Mouse (Mus musculus) liver, embryonic 11.5 days (tissue): ENCODE measurements around the gene Akap13. TPM values are rescaled to one million over a fixed set of nuclear protein-coding genes. Genes with fewer than 3 reads are reported as not detected.

Experiments
- ATAC-seq: fragments of 200-750 bp; cut with Nextera tagmentation; replicated peaks from 2 replicates; pipeline ENCODE4 v1.8.0; 2017; ENCODE audit warnings: moderate number of reproducible peaks, mild to moderate bottlenecking, moderate TSS enrichment, moderate library complexity; ENCODE audit not compliant: low FRiP score
- DNase-seq: peaks from one replicate; pipeline ENCODE4 v3.0.0-alpha.2; 2017; ENCODE audit warnings: low spot score
- H3K27ac ChIP-seq: fragments of 300-500 bp; sonication (generic); 2 replicates; pipeline ENCODE4 v1.5.1; 2014; ENCODE audit warnings: mild to moderate bottlenecking, low read depth, low read length, control low read depth
- H3K27me3 ChIP-seq: fragments of 300-500 bp; sonication (generic); replicated peaks from 2 replicates; pipeline ENCODE4 v1.6.1; 2014; ENCODE audit warnings: low read length, mixed read lengths; ENCODE audit not compliant: control insufficient read depth, insufficient read depth
- H3K36me3 ChIP-seq: fragments of 300-500 bp; sonication (generic); 2 replicates; pipeline ENCODE4 v1.6.1; 2014; ENCODE audit warnings: mild to moderate bottlenecking, low read length, moderate library complexity, mixed read lengths; ENCODE audit not compliant: control insufficient read depth, insufficient read depth
- H3K4me1 ChIP-seq: fragments of 300-500 bp; sonication (generic); replicated peaks from 2 replicates; pipeline ENCODE4 v1.6.1; 2014; ENCODE audit warnings: low read length, mixed read lengths; ENCODE audit not compliant: control insufficient read depth, insufficient read depth
- H3K4me2 ChIP-seq: fragments of 300-500 bp; sonication (generic); 2 replicates; pipeline ENCODE4 v1.6.1; 2014; ENCODE audit warnings: mild to moderate bottlenecking, control low read depth, moderate library complexity
- H3K4me3 ChIP-seq: fragments of 300-500 bp; sonication (generic); 2 replicates; pipeline ENCODE4 v1.5.1; 2014; ENCODE audit warnings: low read depth, low read length, control low read depth
- H3K9ac ChIP-seq: fragments of 300-500 bp; sonication (generic); 2 replicates; pipeline ENCODE4 v1.6.1; 2014; ENCODE audit warnings: low read depth, low read length, control low read depth
- H3K9me3 ChIP-seq: fragments of 300-500 bp; sonication (generic); 2 replicates; pipeline ENCODE4 v1.6.1; 2016; ENCODE audit warnings: low read length, inconsistent platforms, mixed read lengths; ENCODE audit not compliant: control insufficient read depth
- WGBS: fragments of 180-500 bp; shearing (Covaris S2); extraction: QIAGEN DNeasy Blood & Tissue Kit; methylation state at CpG from one replicate; pipeline ENCODE4 v1.1.7; 2014; 5-methylcytosine and 5-hydroxymethylcytosine counted together
- polyA plus RNA-seq: library from polyadenylated mRNA; unstranded; fragments of >200 nt; fragmentation: Nextera tagmentation; extraction: Ambion mirVana; gene quantifications from 2 replicates; pipeline ENCODE4 v1.2.1, GENCODE M21; 2014

Gene Akap13
- polyA plus RNA-seq, 1 experiment from 2014 or later = 30.7 TPM

DNA sequence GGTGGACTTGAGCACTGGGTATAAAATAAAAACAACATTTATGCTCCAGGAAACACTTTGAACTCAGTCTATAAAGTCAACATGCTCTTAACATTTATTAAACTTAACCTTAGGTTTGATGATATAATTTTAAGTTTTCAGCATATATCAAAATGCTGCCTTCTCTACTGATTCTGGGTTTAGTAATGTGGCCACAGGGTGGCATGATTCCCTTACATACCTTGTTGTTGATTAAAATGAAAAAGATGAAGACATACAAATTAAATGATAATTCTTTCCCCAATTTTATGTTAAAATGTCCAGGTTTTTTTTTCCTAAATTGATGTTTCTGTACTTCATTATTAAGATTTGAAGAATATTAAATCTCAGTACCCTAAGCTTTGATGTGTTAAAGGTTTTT lies 113.5 kb downstream of the Akap13 start:
- DNase-seq (no peak), ATAC-seq (no peak)
- Histone ChIP-seq H3K9ac (no peak overlapping the region), H3K36me3 (no peaks in the 10 kb centered on the region), H3K27ac (no peak overlapping the region), H3K9me3 (no peaks in the 10 kb centered on the region), H3K4me3 (no peak overlapping the region), H3K27me3 (no peaks in the 10 kb centered on the region), H3K4me2 (no peak overlapping the region), H3K4me1 (peaks cover 23% of the 10 kb centered on the region)

DNA sequence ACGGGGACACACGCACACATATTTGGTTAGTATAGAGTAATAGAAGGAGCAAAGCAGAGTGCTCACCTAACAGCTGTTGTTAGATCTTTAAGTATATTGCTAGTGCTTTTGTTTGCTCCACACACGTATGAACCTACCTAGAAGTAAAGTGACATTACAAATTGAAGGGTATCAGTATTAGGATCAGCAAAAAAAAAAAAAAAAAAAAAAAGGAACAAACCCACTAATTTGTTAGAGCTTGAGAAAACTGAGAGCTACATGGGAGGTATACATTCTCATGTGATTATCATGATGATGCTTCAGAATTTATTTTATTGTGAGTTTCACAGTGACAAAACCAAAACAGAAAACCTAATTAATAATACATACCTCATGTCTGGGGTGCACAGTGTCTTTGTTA lies 114.9 kb downstream of the Akap13 start:
- H3K4me2 ChIP-seq = no peak overlapping the region
- no peaks in the 10 kb centered on the region for H3K9me3 ChIP-seq
- H3K27me3 ChIP-seq = no peaks in the 10 kb centered on the region
- H3K4me1 ChIP-seq = peaks cover 27% of the 10 kb centered on the region
- DNase-seq = no peak
- no peak for ATAC-seq
- no peak overlapping the region for H3K27ac ChIP-seq
- no peak overlapping the region for H3K9ac ChIP-seq
- no peak overlapping the region for H3K4me3 ChIP-seq
- H3K36me3 ChIP-seq = no peaks in the 10 kb centered on the region
- 80% methylated on average over 3 of the region's 3 CpGs for WGBS

DNA sequence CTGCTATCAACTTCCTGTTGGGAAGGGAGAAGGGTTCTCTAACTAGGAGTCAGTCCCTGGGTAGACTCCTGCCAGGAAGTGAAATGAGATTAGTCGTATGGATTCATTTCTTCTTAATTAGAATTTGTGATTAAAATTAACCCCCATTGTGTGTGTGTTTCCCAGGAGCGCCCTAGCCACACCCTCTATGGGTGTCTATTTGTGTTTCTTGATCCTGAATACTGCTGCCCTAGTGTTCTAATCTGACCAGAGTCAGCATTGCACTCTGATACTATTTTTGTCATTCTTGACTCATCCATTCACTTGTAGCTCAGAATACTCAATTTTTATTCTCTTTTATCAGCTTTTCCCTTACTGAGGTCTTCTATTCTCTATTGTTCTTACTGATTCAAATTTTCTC lies 115.7 kb downstream of the Akap13 start:
- Histone ChIP-seq H3K27ac (no peak overlapping the region), H3K9ac (no peak overlapping the region), H3K36me3 (no peaks in the 10 kb centered on the region), H3K9me3 (no peaks in the 10 kb centered on the region), H3K4me1 (peaks cover 36% of the 10 kb centered on the region), H3K4me3 (no peak overlapping the region), H3K27me3 (no peaks in the 10 kb centered on the region), H3K4me2 (no peak overlapping the region)
- ATAC-seq (no peak), DNase-seq (no peak)
- WGBS = 49% methylated on average over 2 of the region's 2 CpGs

DNA sequence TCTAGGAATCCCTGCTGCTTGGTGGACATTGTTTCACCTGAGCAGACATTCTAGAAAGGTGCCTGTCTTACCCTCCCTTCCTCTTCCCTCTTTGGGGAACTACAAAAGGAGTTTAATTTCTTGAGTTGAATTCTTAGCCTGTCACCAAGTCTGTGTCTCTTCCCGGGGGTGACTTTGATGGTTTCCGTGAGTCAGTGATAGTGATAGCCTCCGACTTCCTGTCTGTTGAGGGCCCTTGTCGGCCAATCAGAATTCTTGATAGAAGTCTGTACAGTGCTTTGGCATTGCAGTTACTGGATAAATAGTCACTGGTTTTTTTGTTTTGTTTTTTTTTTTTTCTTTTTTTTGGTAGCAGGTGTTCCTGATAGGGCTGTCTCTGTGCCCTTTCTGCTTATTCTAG lies 116.8 kb downstream of the Akap13 start:
- no peaks in the 10 kb centered on the region for H3K27me3 ChIP-seq
- H3K4me1 ChIP-seq = peaks cover 36% of the 10 kb centered on the region
- ATAC-seq (no peak; the same call in 1 of the 2 replicates), DNase-seq (no peak)
- no peak overlapping the region for H3K9ac ChIP-seq
- H3K36me3 ChIP-seq = no peaks in the 10 kb centered on the region
- no peak overlapping the region for H3K4me3 ChIP-seq
- H3K9me3 ChIP-seq = no peaks in the 10 kb centered on the region
- no peak overlapping the region for H3K27ac ChIP-seq
- 47% methylated on average over 4 of the region's 4 CpGs for WGBS
- H3K4me2 ChIP-seq = peak overlapping the region; percentile 43

DNA sequence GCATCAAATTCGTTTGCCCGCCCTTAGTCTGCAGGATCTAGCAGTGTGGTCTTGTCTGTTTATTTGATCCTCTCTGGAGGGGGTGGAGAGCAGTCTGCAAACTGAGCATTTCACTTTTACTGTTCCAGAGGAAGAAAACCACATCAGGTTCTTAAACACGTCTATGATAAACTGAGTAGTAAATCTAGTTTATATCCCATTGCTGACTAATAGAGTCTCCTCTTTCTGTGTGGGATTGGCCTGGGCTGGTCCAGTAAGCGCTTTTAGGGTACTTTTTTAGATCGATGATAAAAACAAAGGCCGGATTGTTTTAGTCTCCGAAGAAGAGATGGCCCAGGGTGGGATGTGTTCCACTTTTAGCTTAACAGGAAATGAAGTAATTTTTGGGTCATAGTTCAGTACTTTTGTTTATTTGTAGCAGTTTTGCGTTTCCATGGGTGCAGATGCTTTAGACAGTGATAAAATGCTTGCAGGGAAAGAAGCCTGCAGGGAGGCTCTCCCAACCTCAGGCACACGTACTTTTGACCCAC lies 119.9 kb downstream of the Akap13 start:
- 25% methylated on average over 9 of the region's 9 CpGs for WGBS
- H3K4me2 ChIP-seq = no peak overlapping the region
- H3K27ac ChIP-seq = no peak overlapping the region
- H3K9ac ChIP-seq = no peak overlapping the region
- no peaks in the 10 kb centered on the region for H3K9me3 ChIP-seq
- H3K27me3 ChIP-seq = no peaks in the 10 kb centered on the region
- DNase-seq (no peak), ATAC-seq (no peak; the same call in 1 of the 2 replicates)
- no peak overlapping the region for H3K4me3 ChIP-seq
- H3K36me3 ChIP-seq = no peaks in the 10 kb centered on the region
- peaks cover 36% of the 10 kb centered on the region for H3K4me1 ChIP-seq

DNA sequence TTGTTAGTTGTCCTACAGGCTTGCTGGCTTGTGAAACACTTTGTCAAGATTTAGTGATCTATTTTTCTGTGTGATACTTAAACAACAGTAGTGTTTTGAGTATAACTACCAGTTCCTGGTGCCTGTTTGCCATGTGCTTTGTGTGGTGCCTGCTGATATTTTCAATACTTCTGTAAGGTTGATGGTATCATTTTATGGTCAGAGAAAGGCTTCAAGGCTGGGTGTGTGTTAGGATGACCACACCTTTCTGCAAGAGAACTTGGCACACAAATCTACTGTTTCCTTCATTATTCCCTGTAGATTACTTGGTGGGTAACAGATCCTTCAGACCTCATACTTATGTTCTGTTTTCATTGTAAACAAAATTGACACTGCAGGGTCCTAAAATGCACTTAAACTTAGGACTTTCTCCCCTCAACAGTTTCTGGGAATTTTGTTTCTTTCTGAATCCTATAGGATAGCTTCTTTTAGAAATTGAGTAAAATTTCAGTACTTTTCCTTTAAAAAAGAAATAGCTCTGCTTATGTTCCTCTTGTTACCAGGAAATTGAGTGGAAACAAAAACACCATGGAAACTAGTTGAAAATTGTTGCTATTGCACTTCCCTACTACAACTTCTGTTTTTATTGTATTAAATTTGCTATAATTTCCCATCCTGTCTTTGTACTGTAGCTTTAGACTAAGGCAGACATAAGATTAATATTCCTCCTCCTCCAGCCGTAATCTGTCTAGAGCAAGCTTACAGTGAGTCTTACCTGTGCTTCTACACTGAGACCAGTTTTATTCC lies 120.7 kb downstream of the Akap13 start:
- DNase-seq (no peak), ATAC-seq (no peak)
- no peaks in the 10 kb centered on the region for H3K27me3 ChIP-seq
- peaks cover 31% of the 10 kb centered on the region for H3K4me1 ChIP-seq
- H3K36me3 ChIP-seq = no peaks in the 10 kb centered on the region; the same call in 1 of the 2 replicates
- 73% methylated on average over 1 of the region's 1 CpGs for WGBS
- no peak overlapping the region for H3K4me2 ChIP-seq
- H3K9me3 ChIP-seq = no peaks in the 10 kb centered on the region
- no peak overlapping the region for H3K27ac ChIP-seq
- no peak overlapping the region for H3K4me3 ChIP-seq
- H3K9ac ChIP-seq = no peak overlapping the region

DNA sequence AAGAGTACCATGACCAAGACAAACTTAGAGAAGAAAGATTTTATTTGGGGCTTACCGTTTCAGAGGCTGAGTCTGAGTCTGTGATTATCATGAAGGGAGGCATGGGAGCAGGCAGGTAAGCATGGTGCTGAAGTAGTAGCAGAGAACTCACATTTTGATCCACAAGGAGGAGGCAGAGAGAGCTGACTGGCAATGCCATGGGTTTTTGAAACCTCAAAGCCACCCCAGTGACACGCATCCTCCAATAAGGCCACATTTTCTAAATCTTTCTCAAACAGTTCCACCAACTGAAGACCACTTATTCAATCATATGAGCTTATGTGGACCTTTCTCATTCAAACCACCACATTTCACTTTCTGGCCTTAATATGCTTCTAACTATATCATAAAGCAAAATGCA lies 121.5 kb downstream of the Akap13 start:
- no peaks in the 10 kb centered on the region for H3K27me3 ChIP-seq
- no peaks in the 10 kb centered on the region for H3K9me3 ChIP-seq
- no peak overlapping the region for H3K4me3 ChIP-seq
- H3K27ac ChIP-seq = no peak overlapping the region
- WGBS = 89% methylated on average over 2 of the region's 2 CpGs
- H3K4me2 ChIP-seq = no peak overlapping the region
- H3K4me1 ChIP-seq = peaks cover 22% of the 10 kb centered on the region
- DNase-seq (no peak), ATAC-seq (no peak)
- no peaks in the 10 kb centered on the region; the same call in 1 of the 2 replicates for H3K36me3 ChIP-seq
- no peak overlapping the region for H3K9ac ChIP-seq

DNA sequence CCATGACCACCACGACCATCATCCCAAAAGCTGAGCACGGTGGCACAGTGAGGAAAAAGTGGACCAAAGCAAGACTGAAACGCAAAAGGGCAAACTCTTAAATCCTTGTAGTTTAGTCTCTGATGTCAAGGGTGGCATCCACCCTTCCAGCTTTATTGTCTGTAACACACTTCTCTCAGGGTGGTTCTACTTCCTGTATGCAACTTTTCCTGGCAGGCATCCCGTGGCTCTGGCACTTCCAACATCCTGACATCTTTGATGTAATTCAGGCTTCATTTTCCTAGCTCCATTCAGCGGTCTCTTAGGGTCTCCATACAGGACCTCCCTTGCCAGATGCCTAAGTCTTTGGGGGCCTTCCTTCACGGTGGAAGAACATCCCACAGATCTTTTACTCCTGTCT lies 122.0 kb downstream of the Akap13 start:
- ATAC-seq (no peak), DNase-seq (no peak)
- Histone ChIP-seq H3K9ac (no peak overlapping the region), H3K36me3 (no peaks in the 10 kb centered on the region; the same call in 1 of the 2 replicates), H3K4me3 (no peak overlapping the region), H3K27me3 (no peaks in the 10 kb centered on the region), H3K4me2 (no peak overlapping the region), H3K27ac (no peak overlapping the region), H3K4me1 (peaks cover 22% of the 10 kb centered on the region), H3K9me3 (no peaks in the 10 kb centered on the region)
- 83% methylated on average over 6 of the region's 6 CpGs for WGBS

DNA sequence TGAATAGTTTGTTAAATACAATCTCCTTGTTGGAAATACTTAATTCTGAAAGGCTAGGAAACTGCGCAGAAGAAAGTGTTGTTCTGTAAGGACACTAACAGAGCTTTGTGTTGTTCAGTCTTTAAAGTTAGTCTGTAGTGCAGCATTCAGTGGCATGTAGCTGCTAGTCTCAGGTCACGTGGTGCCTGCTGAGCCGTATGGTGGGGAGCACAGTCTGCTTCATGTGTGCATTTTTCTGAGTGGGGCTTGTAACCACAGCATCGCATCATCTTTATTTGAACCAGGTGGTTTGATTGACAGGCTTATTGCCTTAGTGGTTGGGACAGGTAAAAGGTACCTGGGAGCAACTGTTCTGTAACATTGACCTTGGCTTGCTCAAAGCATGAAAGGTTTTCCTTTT lies 123.3 kb downstream of the Akap13 start:
- Histone ChIP-seq H3K4me1 (peaks cover 26% of the 10 kb centered on the region), H3K9me3 (no peaks in the 10 kb centered on the region), H3K4me3 (no peak overlapping the region), H3K9ac (no peak overlapping the region), H3K27ac (no peak overlapping the region), H3K36me3 (no peaks in the 10 kb centered on the region; the same call in 1 of the 2 replicates), H3K4me2 (no peak overlapping the region), H3K27me3 (no peaks in the 10 kb centered on the region)
- ATAC-seq (no peak), DNase-seq (no peak)
- WGBS = 88% methylated on average over 4 of the region's 4 CpGs
